Mouse (Mus musculus) olfactory bulb, adult 2 months (tissue): ENCODE data around the gene Sik3.

Source experiments
- CTCF ChIP-seq: fragments of 200-500 bp; IDR thresholded peaks from 2 replicates; pipeline ENCODE4 v1.5.1; 2012; ENCODE audit warnings: low read depth, mild to moderate bottlenecking, low read length, moderate library complexity; ENCODE audit not compliant: insufficient read depth
- POLR2A ChIP-seq: fragments of 200-500 bp; IDR thresholded peaks from 2 replicates; pipeline ENCODE4 v1.6.1; 2012; ENCODE audit warnings: mild to moderate bottlenecking, low read depth, low read length, moderate library complexity; ENCODE audit not compliant: insufficient read depth

- TF ChIP-seq POLR2A: no peak
- no peak for TF ChIP-seq CTCF
Observed at GRCm38 (mm10) chr9:46208401-46208974, 195.9 kb downstream of the Sik3 start.
